Mouse (Mus musculus) C2C12 (cell line): ENCODE results near the gene Kif14.

Experiments used
- CEBPB ChIP-seq: IDR thresholded peaks from one replicate; pipeline ENCODE4 v1.6.1; 2011; ENCODE audit warnings: low read depth, mild to moderate bottlenecking, control low read depth, moderate library complexity
- CTCF ChIP-seq: IDR thresholded peaks from one replicate; pipeline ENCODE4 v1.5.1; 2011; ENCODE audit not compliant: control insufficient read depth, insufficient read depth, insufficient read length
- FOSL1 ChIP-seq: IDR thresholded peaks from one replicate; pipeline ENCODE4 v1.8.0; 2011; ENCODE audit warnings: mild to moderate bottlenecking, low read length; ENCODE audit not compliant: poor library complexity, insufficient read depth, severe bottlenecking
- MAX ChIP-seq: IDR thresholded peaks from one replicate; pipeline ENCODE4 v1.6.1; 2011; ENCODE audit warnings: mild to moderate bottlenecking, control low read depth
- MYOD1 ChIP-seq: IDR thresholded peaks from one replicate; pipeline ENCODE4 v1.6.1; 2011; ENCODE audit warnings: low read depth; ENCODE audit not compliant: control insufficient read depth, insufficient read length
- USF1 ChIP-seq: IDR thresholded peaks from one replicate; pipeline ENCODE4 v1.6.1; 2011; ENCODE audit warnings: low read depth, mild to moderate bottlenecking, control low read depth, moderate library complexity

DNA sequence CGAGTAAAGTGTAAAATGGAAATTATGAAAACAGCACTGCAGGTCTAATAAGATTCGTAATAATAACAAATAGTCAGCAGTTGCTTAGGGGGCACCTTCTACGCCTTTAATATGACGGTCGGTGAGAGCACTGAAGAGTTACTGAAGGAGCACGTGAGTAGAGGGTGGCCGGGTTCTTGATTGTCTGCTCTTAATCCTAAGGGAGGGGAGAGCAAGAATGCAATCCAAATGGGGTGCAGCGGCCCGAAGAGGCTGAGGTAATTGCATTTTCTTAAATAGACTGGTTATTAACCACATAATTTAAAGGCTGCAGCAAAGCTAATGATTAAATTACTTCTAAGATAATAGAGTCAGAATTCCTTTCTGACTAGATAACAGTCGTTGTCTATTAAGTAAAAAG lies 19.2 kb upstream of the Kif14 start:
- TF ChIP-seq CTCF: no peak
- no peak for TF ChIP-seq CEBPB
- TF ChIP-seq USF1: no peak
- no peak for TF ChIP-seq MAX
- no peak for TF ChIP-seq FOSL1
- no peak for TF ChIP-seq MYOD1
